Mouse (Mus musculus): ENCODE results near the gene Usp30.

GRCm38 (mm10) chr5:114091057-114091807, 26.0 kb downstream of the Usp30 start, which contains the start of gene Svop:
- TF ChIP-seq CTCF (IDR thresholded peaks at IDR 0.05; ENCODE audit: extremely low read depth, insufficient read length, insufficient replicate concordance, low read depth, low read length) (no peak), POLR2A (IDR thresholded peaks at IDR 0.05; ENCODE audit: low read depth, low read length) (no peak)
